Mouse (Mus musculus): ENCODE results near the gene Ldhb. TPM values are rescaled to one million over a fixed set of nuclear protein-coding genes. Genes with fewer than 3 reads are reported as not detected.
"Not testable (repeated sequence)": the region's sequence is repeated elsewhere in the genome, so short reads cannot be mapped to it uniquely, and the experiment has no call there.

Ldhb gene
- total RNA-seq, 2 experiments from 2014 or later: 818 to 835 TPM

- TF ChIP-seq CTCF (IDR thresholded peaks at IDR 0.05): no peak
- Histone ChIP-seq H3K27ac (no peak overlapping the region), H3K4me3 (no peak overlapping the region)
- intact Hi-C loops (cut with DNase I): no loop called here
- no peak for DNase-seq (ENCODE audit: extremely low spot score in 1 of 2, low spot score in 2 of 2)
Observed at GRCm38 (mm10) chr6:142533412-142533811, 25.7 kb upstream of the Ldhb start.

DNA sequence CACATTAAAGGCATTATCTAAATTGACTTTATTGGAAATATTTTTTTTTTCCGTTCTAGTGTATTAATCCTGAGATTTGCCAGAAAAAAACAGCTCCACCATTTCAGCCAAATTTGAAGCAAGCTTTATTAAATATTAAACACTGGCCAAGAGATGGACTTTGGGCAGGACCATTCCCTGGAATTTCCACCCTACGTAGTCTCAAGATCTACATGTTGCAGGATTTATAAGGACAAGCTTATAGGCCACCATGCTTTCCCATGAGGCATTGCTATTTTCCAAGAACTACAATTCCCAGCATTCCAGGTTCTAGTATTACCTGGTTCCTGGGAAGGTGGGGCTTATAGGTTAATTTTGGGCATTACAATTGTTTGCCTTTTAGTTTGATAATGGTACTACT lies 24.9 kb upstream of the Ldhb start:
- H3K4me3 ChIP-seq: no peak overlapping the region
- no peak overlapping the region for H3K27ac ChIP-seq
- intact Hi-C loops (cut with DNase I): no loop called here
- no peak for DNase-seq (ENCODE audit: extremely low spot score in 1 of 2, low spot score in 2 of 2)
- no peak for TF ChIP-seq CTCF (IDR thresholded peaks at IDR 0.05)

DNA sequence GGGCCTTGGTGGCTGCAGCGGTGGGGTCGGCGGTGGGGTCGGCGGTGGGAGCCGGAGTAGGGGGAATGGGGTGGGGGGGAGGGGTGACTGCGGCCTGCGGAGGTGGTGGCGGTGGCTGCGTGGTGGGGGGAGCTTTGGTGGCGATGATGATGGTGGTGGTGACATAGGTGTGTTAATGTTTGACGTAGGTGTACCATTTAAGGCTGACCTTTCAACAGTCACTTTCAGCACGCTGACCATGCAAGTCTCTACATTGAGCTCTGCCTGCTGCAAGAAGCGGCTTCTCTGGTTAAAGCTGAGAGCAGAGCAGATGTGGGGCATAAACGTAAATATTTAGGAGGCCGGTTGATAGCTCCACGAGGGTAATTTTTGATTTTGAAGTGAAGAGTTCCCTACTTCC lies 24.4 kb upstream of the Ldhb start:
- Histone ChIP-seq H3K4me3 (no peak overlapping the region), H3K27ac (no peak overlapping the region)
- TF ChIP-seq CTCF (IDR thresholded peaks at IDR 0.05): no peak
- intact Hi-C loops (cut with DNase I): no loop called here
- no peak for DNase-seq (ENCODE audit: extremely low spot score in 1 of 2, low spot score in 2 of 2)

GRCm38 (mm10) chr6:142530378-142530777 lies 22.6 kb upstream of the Ldhb start:
- Histone ChIP-seq H3K27ac (no peak overlapping the region), H3K4me3 (no peak overlapping the region)
- DNase-seq (ENCODE audit: extremely low spot score in 1 of 2, low spot score in 2 of 2): no peak
- TF ChIP-seq CTCF (IDR thresholded peaks at IDR 0.05): no peak
- intact Hi-C loops (cut with DNase I): no loop called here

- intact Hi-C loops (cut with DNase I): loop anchor here (10.0 kb wide), 2 partner anchors 285 to 435 kb away; partner anchors contain the start of gene St8sia1
- no peak for TF ChIP-seq CTCF (IDR thresholded peaks at IDR 0.05)
- no peak overlapping the region for H3K27ac ChIP-seq
- no peak overlapping the region for H3K4me3 ChIP-seq
- DNase-seq (ENCODE audit: extremely low spot score in 1 of 2, low spot score in 2 of 2): no peak
Observed at GRCm38 (mm10) chr6:142529680-142530079, 21.9 kb upstream of the Ldhb start.

DNA sequence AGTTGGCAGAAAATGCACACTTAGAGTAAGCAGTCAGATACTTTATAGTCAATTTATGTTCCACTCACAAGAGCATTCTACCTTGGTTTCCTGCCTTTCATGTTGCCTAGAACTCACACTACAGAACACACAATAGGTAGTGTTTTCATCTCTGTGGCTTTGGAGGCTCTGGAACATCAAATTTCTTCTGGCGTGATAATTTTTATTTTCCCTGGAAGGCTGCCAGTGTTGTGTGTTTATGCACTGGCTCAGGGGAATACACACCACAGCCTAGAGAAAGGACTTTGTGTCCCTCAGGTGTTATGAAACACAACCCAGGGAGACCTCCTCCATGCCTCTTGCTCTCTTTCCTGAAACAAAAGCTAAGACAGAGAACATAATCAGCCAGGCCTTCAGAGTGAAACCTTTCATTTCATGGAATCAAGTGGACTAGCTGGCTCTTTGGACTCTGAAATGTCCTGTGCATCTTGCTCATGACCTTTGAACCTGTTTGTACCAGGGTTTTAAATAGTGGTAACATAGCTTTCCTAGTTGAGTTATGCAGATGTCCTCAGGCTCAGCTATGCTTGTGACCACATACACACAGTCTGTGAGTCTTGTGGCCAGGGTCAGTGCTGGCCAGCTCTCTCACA lies 20.3 kb upstream of the Ldhb start:
- Histone ChIP-seq H3K4me3 (no peak overlapping the region), H3K27ac (no peak overlapping the region)
- no peak for DNase-seq (ENCODE audit: extremely low spot score in 1 of 2, low spot score in 2 of 2)
- intact Hi-C loops (cut with DNase I): loop anchor here (10.0 kb wide), 2 partner anchors 287 to 437 kb away; partner anchors contain the start of gene St8sia1
- TF ChIP-seq CTCF (IDR thresholded peaks at IDR 0.05): no peak

- Histone ChIP-seq H3K27ac (no peak overlapping the region), H3K4me3 (no peak overlapping the region)
- intact Hi-C loops (cut with DNase I): loop anchor here (1.0 to 10.0 kb wide), 3 partner anchors 211 to 440 kb away; partner anchors contain the start of gene St8sia1
- TF ChIP-seq CTCF (IDR thresholded peaks at IDR 0.05): peak; percentile 81
- peak; percentile 55 to 68 for DNase-seq (ENCODE audit: extremely low spot score in 1 of 2, low spot score in 2 of 2)
Observed at GRCm38 (mm10) chr6:142524635-142525308, 17.0 kb upstream of the Ldhb start.

- no peak for TF ChIP-seq CTCF (IDR thresholded peaks at IDR 0.05)
- intact Hi-C loops (cut with DNase I): loop anchor here (10.0 kb wide), 2 partner anchors 293 to 443 kb away; partner anchors contain the start of gene St8sia1
- no peak overlapping the region for H3K27ac ChIP-seq
- H3K4me3 ChIP-seq: no peak overlapping the region
- DNase-seq (ENCODE audit: extremely low spot score in 1 of 2, low spot score in 2 of 2): no peak
Observed at GRCm38 (mm10) chr6:142521591-142522110, 13.9 kb upstream of the Ldhb start.

DNA sequence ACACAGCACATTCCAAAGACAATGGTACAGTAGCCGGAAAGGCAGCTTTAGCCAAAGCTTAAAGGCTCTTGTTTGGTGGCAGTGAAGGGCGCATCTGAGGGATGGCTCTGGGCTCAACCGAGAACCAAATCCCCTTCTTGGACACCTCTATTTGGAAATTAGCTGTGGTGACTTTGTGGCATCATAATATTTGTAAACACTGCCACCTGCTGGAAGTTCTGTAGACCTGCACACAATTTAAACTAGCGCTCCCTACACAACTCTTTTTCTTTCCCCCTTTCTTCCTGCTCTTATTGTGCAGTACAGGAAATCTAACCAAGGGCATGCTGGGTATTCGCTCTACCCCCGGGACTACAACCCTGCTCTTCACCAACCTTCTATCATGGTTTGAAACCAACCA lies 11.4 kb upstream of the Ldhb start:
- intact Hi-C loops (cut with DNase I): loop anchor here (2.0 to 5.0 kb wide), 4 partner anchors 40 to 1032 kb away; partner anchors contain the start of genes Golt1b and Recql
- DNase-seq (ENCODE audit: extremely low spot score in 1 of 2, low spot score in 2 of 2): no peak
- Histone ChIP-seq H3K27ac (no peak overlapping the region), H3K4me3 (no peak overlapping the region)
- TF ChIP-seq CTCF (IDR thresholded peaks at IDR 0.05): peak; percentile 82

GRCm38 (mm10) chr6:142515379-142515778 lies 7.6 kb upstream of the Ldhb start:
- H3K27ac ChIP-seq; H3K4me3 ChIP-seq; DNase-seq (ENCODE audit: extremely low spot score in 1 of 2, low spot score in 2 of 2): not testable (repeated sequence)
- intact Hi-C loops (cut with DNase I): loop anchor here (5.0 kb wide), 1 partner anchor 1028 kb away; no protein-coding TSS in a partner anchor

GRCm38 (mm10) chr6:142514912-142515311 lies 7.2 kb upstream of the Ldhb start:
- intact Hi-C loops (cut with DNase I): loop anchor here (5.0 kb wide), 1 partner anchor 1028 kb away; no protein-coding TSS in a partner anchor
- peak; percentile 67 for TF ChIP-seq CTCF (IDR thresholded peaks at IDR 0.05)
- Histone ChIP-seq H3K27ac (no peak overlapping the region), H3K4me3 (no peak overlapping the region)
- DNase-seq (ENCODE audit: extremely low spot score in 1 of 2, low spot score in 2 of 2): peak; percentile 73

- TF ChIP-seq CTCF (IDR thresholded peaks at IDR 0.05): no peak
- intact Hi-C loops (cut with DNase I): no loop called here
- Histone ChIP-seq H3K4me3 (no peak overlapping the region), H3K27ac (no peak overlapping the region)
- no peak for DNase-seq (ENCODE audit: extremely low spot score in 1 of 2, low spot score in 2 of 2)
Observed at GRCm38 (mm10) chr6:142512902-142513301, 5.1 kb upstream of the Ldhb start.
